Mouse (Mus musculus): ENCODE measurements around the gene Nedd9. TPM values are rescaled to one million over a fixed set of nuclear protein-coding genes. Genes with fewer than 3 reads are reported as not detected.

The Nedd9 gene
- polyA plus RNA-seq (2012; ENCODE audit: insufficient read depth, insufficient read length, missing spikeins) = 10.9 and 16.9 TPM in 2 replicates

GRCm38 (mm10) chr13:41486606-41487408 is at the start of gene Nedd9:
Gene Nedd9, minus strand, starts transcription at chr13:41487362.
- peaks cover 17% of the 10 kb centered on the region for H3K4me1 ChIP-seq (ENCODE audit: control insufficient read depth, insufficient read depth, low read length)
- H3K27ac ChIP-seq (ENCODE audit: insufficient read depth, low read depth, low read length) = peak within 1 kb of the TSS; percentile 57
- no peak for TF ChIP-seq POLR2A (IDR thresholded peaks at IDR 0.05; ENCODE audit: borderline replicate concordance, low read depth, low read length)
- TF ChIP-seq CTCF (IDR thresholded peaks at IDR 0.05; ENCODE audit: low read depth, low read length) = no peak
- peak within 1 kb of the TSS; percentile 50 for H3K4me3 ChIP-seq (ENCODE audit: insufficient read depth, low read length)

GRCm38 (mm10) chr13:41532625-41533024 is 45.5 kb upstream of the Nedd9 start:
- Histone ChIP-seq H3K4me1 (ENCODE audit: control insufficient read depth, insufficient read depth, low read length) (no peaks in the 10 kb centered on the region), H3K27ac (ENCODE audit: insufficient read depth, low read depth, low read length) (no peak overlapping the region), H3K4me3 (ENCODE audit: insufficient read depth, low read length) (no peak overlapping the region)
- TF ChIP-seq POLR2A (IDR thresholded peaks at IDR 0.05; ENCODE audit: borderline replicate concordance, low read depth, low read length) = no peak
- TF ChIP-seq CTCF (IDR thresholded peaks at IDR 0.05; ENCODE audit: low read depth, low read length) = no peak

- Histone ChIP-seq H3K4me1 (ENCODE audit: control insufficient read depth, insufficient read depth, low read length) (no peaks in the 10 kb centered on the region), H3K4me3 (ENCODE audit: insufficient read depth, low read length) (no peak overlapping the region), H3K27ac (ENCODE audit: insufficient read depth, low read depth, low read length) (no peak overlapping the region)
- TF ChIP-seq POLR2A (IDR thresholded peaks at IDR 0.05; ENCODE audit: borderline replicate concordance, low read depth, low read length) (no peak), CTCF (IDR thresholded peaks at IDR 0.05; ENCODE audit: low read depth, low read length) (no peak)
Measured at GRCm38 (mm10) chr13:41530326-41530725, 43.2 kb upstream of the Nedd9 start.

- no peak for TF ChIP-seq POLR2A (IDR thresholded peaks at IDR 0.05; ENCODE audit: borderline replicate concordance, low read depth, low read length)
- TF ChIP-seq CTCF (IDR thresholded peaks at IDR 0.05; ENCODE audit: low read depth, low read length) = no peak
- H3K4me3 ChIP-seq (ENCODE audit: insufficient read depth, low read length) = no peak overlapping the region
- H3K4me1 ChIP-seq (ENCODE audit: control insufficient read depth, insufficient read depth, low read length) = peaks cover 15% of the 10 kb centered on the region
- no peak overlapping the region for H3K27ac ChIP-seq (ENCODE audit: insufficient read depth, low read depth, low read length)
Measured at GRCm38 (mm10) chr13:41524208-41524607, 37.0 kb upstream of the Nedd9 start.

- no peak for TF ChIP-seq POLR2A (IDR thresholded peaks at IDR 0.05; ENCODE audit: borderline replicate concordance, low read depth, low read length)
- TF ChIP-seq CTCF (IDR thresholded peaks at IDR 0.05; ENCODE audit: low read depth, low read length) = no peak
- no peak overlapping the region for H3K27ac ChIP-seq (ENCODE audit: insufficient read depth, low read depth, low read length)
- H3K4me1 ChIP-seq (ENCODE audit: control insufficient read depth, insufficient read depth, low read length) = peaks cover 20% of the 10 kb centered on the region
- no peak overlapping the region for H3K4me3 ChIP-seq (ENCODE audit: insufficient read depth, low read length)
Measured at GRCm38 (mm10) chr13:41521296-41521695, 34.1 kb upstream of the Nedd9 start.

- Histone ChIP-seq H3K27ac (ENCODE audit: insufficient read depth, low read depth, low read length) (no peak overlapping the region), H3K4me3 (ENCODE audit: insufficient read depth, low read length) (no peak overlapping the region), H3K4me1 (ENCODE audit: control insufficient read depth, insufficient read depth, low read length) (peaks cover 22% of the 10 kb centered on the region)
- no peak for TF ChIP-seq CTCF (IDR thresholded peaks at IDR 0.05; ENCODE audit: low read depth, low read length)
- no peak for TF ChIP-seq POLR2A (IDR thresholded peaks at IDR 0.05; ENCODE audit: borderline replicate concordance, low read depth, low read length)
Measured at GRCm38 (mm10) chr13:41520549-41521161, 33.5 kb upstream of the Nedd9 start.

GRCm38 (mm10) chr13:41519792-41520191 is 32.6 kb upstream of the Nedd9 start:
- TF ChIP-seq POLR2A (IDR thresholded peaks at IDR 0.05; ENCODE audit: borderline replicate concordance, low read depth, low read length) = no peak
- no peak for TF ChIP-seq CTCF (IDR thresholded peaks at IDR 0.05; ENCODE audit: low read depth, low read length)
- H3K27ac ChIP-seq (ENCODE audit: insufficient read depth, low read depth, low read length) = no peak overlapping the region
- H3K4me3 ChIP-seq (ENCODE audit: insufficient read depth, low read length) = no peak overlapping the region
- peaks cover 25% of the 10 kb centered on the region for H3K4me1 ChIP-seq (ENCODE audit: control insufficient read depth, insufficient read depth, low read length)

- Histone ChIP-seq H3K27ac (ENCODE audit: insufficient read depth, low read depth, low read length) (no peak overlapping the region), H3K4me1 (ENCODE audit: control insufficient read depth, insufficient read depth, low read length) (peaks cover 25% of the 10 kb centered on the region), H3K4me3 (ENCODE audit: insufficient read depth, low read length) (no peak overlapping the region)
- TF ChIP-seq POLR2A (IDR thresholded peaks at IDR 0.05; ENCODE audit: borderline replicate concordance, low read depth, low read length) = no peak
- TF ChIP-seq CTCF (IDR thresholded peaks at IDR 0.05; ENCODE audit: low read depth, low read length) = no peak
Measured at GRCm38 (mm10) chr13:41517193-41517592, 30.0 kb upstream of the Nedd9 start.

GRCm38 (mm10) chr13:41515749-41516148 is 28.6 kb upstream of the Nedd9 start:
- TF ChIP-seq CTCF (IDR thresholded peaks at IDR 0.05; ENCODE audit: low read depth, low read length) (no peak), POLR2A (IDR thresholded peaks at IDR 0.05; ENCODE audit: borderline replicate concordance, low read depth, low read length) (no peak)
- H3K4me3 ChIP-seq (ENCODE audit: insufficient read depth, low read length) = no peak overlapping the region
- H3K27ac ChIP-seq (ENCODE audit: insufficient read depth, low read depth, low read length) = no peak overlapping the region
- peaks cover 19% of the 10 kb centered on the region for H3K4me1 ChIP-seq (ENCODE audit: control insufficient read depth, insufficient read depth, low read length)

- Histone ChIP-seq H3K27ac (ENCODE audit: insufficient read depth, low read depth, low read length) (no peak overlapping the region), H3K4me3 (ENCODE audit: insufficient read depth, low read length) (no peak overlapping the region), H3K4me1 (ENCODE audit: control insufficient read depth, insufficient read depth, low read length) (peaks cover 15% of the 10 kb centered on the region)
- TF ChIP-seq CTCF (IDR thresholded peaks at IDR 0.05; ENCODE audit: low read depth, low read length) = no peak
- TF ChIP-seq POLR2A (IDR thresholded peaks at IDR 0.05; ENCODE audit: borderline replicate concordance, low read depth, low read length) = no peak
Measured at GRCm38 (mm10) chr13:41514918-41515317, 27.8 kb upstream of the Nedd9 start.

All from bone marrow macrophage, adult 2 months (primary cell).